Mouse (Mus musculus) megakaryocyte, embryonic 14.5 days (primary cell): Measurements from ENCODE around the gene Men1. TPM values are rescaled to one million over a fixed set of nuclear protein-coding genes. Genes with fewer than 3 reads are reported as not detected.

Source experiments
- H3K27me3 ChIP-seq: replicated peaks from 2 replicates; pipeline ENCODE3; 2012; ENCODE audit warnings: inconsistent platforms
- H3K36me3 ChIP-seq: replicated peaks from 2 replicates; pipeline ENCODE3; 2012; ENCODE audit warnings: low read length, inconsistent platforms, mixed read lengths
- H3K4me1 ChIP-seq: 2 replicates; pipeline ENCODE4 v1.6.1; 2012; ENCODE audit warnings: inconsistent platforms
- H3K4me3 ChIP-seq: replicated peaks from 2 replicates; pipeline ENCODE3; 2012; ENCODE audit warnings: moderate library complexity, mild to moderate bottlenecking, inconsistent platforms
- H3K9me3 ChIP-seq: 2 replicates; pipeline ENCODE4 v1.6.1; 2012; ENCODE audit warnings: inconsistent platforms
- FLI1 ChIP-seq: IDR thresholded peaks from 2 replicates; pipeline ENCODE4 v1.6.1; 2012; ENCODE audit warnings: low read length, inconsistent platforms, mixed read lengths
- GATA1 ChIP-seq: IDR thresholded peaks from 3 replicates; pipeline ENCODE4 v1.6.1; 2012; ENCODE audit warnings: mixed read lengths, low read length, inconsistent platforms, borderline replicate concordance
- polyA plus RNA-seq: library from polyadenylated mRNA; stranded (reverse); fragments of >175 nt; gene quantifications from 2 replicates; pipeline ENCODE4 v1.2.3, GENCODE M21; 2012; ENCODE audit warnings: low replicate concordance; ENCODE audit not compliant: insufficient read depth

Gene Men1
- polyA plus RNA-seq, 1 experiment: 70.2 TPM

- H3K4me3 ChIP-seq: no peak overlapping the region
- H3K27me3 ChIP-seq: peaks cover 48% of the 10 kb centered on the region
- peaks cover 82% of the 10 kb centered on the region for H3K4me1 ChIP-seq
- TF ChIP-seq GATA1: no peak
- no peak for TF ChIP-seq FLI1
- H3K9me3 ChIP-seq: no peaks in the 10 kb centered on the region
- peaks cover 35% of the 10 kb centered on the region for H3K36me3 ChIP-seq
Measured at GRCm38 (mm10) chr19:6386234-6386633, 51.5 kb downstream of the Men1 start.

- Histone ChIP-seq H3K27me3 (peaks cover 49% of the 10 kb centered on the region), H3K9me3 (no peaks in the 10 kb centered on the region), H3K4me1 (peaks cover 81% of the 10 kb centered on the region), H3K36me3 (peaks cover 45% of the 10 kb centered on the region), H3K4me3 (no peak overlapping the region)
- TF ChIP-seq GATA1: no peak
- TF ChIP-seq FLI1: no peak
Measured at GRCm38 (mm10) chr19:6388006-6388405, 53.2 kb downstream of the Men1 start.

GRCm38 (mm10) chr19:6389803-6390202, 55.0 kb downstream of the Men1 start:
- TF ChIP-seq GATA1: no peak
- TF ChIP-seq FLI1: no peak
- H3K4me3 ChIP-seq: peak overlapping the region; percentile 85

GRCm38 (mm10) chr19:6390251-6390650, 55.5 kb downstream of the Men1 start:
- Histone ChIP-seq H3K36me3 (peaks cover 52% of the 10 kb centered on the region), H3K27me3 (peaks cover 49% of the 10 kb centered on the region), H3K4me1 (peaks cover 65% of the 10 kb centered on the region), H3K4me3 (no peak overlapping the region), H3K9me3 (no peaks in the 10 kb centered on the region)
- TF ChIP-seq GATA1 (no peak), FLI1 (no peak)

More at GRCm38 (mm10) chr19:6389803-6390202, 55.0 kb downstream of the Men1 start:
- H3K4me1 ChIP-seq: peaks cover 70% of the 10 kb centered on the region
- peaks cover 49% of the 10 kb centered on the region for H3K27me3 ChIP-seq
- H3K9me3 ChIP-seq: no peaks in the 10 kb centered on the region
- peaks cover 52% of the 10 kb centered on the region for H3K36me3 ChIP-seq

Other genes starting within 250 kb of the Men1 start
- gene Cdca5, start 250.0 kb upstream of the Men1 start, polyA plus RNA-seq: 2.6 TPM in 1 of 2 replicates, not detected in the other
- 1.5 and 3.1 TPM in 2 replicates for gene AC131692.1, start 240.6 kb upstream of the Men1 start, polyA plus RNA-seq
- 0.30 TPM in 1 of 2 replicates, not detected in the other for gene Naaladl1, start 229.2 kb upstream of the Men1 start, polyA plus RNA-seq
- 66.7 and 124 TPM in 2 replicates for gene Sac3d1, start 216.3 kb upstream of the Men1 start, polyA plus RNA-seq
- gene Snx15, start 206.7 kb upstream of the Men1 start, polyA plus RNA-seq: 138 and 337 TPM in 2 replicates
- 1.7 and 3.7 TPM in 2 replicates for gene Batf2, start 194.0 kb upstream of the Men1 start, polyA plus RNA-seq
- 46.0 and 68.7 TPM in 2 replicates for gene Arl2, start 193.4 kb upstream of the Men1 start, polyA plus RNA-seq
- gene Majin, start 150.6 kb upstream of the Men1 start, polyA plus RNA-seq: not detected in 2 replicates
- not detected in 2 replicates for gene Gpha2, start 108.6 kb upstream of the Men1 start, polyA plus RNA-seq
- gene Ppp2r5b, start 99.1 kb upstream of the Men1 start, polyA plus RNA-seq: 26.0 and 29.6 TPM in 2 replicates
- 34.7 and 62.6 TPM in 2 replicates for gene Atg2a, start 93.3 kb upstream of the Men1 start, polyA plus RNA-seq
- gene Ehd1, start 58.3 kb upstream of the Men1 start, polyA plus RNA-seq: 474 and 728 TPM in 2 replicates
- gene Cdc42bpg, start 28.5 kb upstream of the Men1 start, polyA plus RNA-seq: 4.8 and 6.6 TPM in 2 replicates
- gene Map4k2, start 6.2 kb downstream of the Men1 start, polyA plus RNA-seq: 9.3 and 21.8 TPM in 2 replicates
- 1,025 and 2,643 TPM in 2 replicates for gene Sf1, start 28.7 kb downstream of the Men1 start, polyA plus RNA-seq
- 3.6 TPM in 1 of 2 replicates, not detected in the other for gene Pygm, start 49.4 kb downstream of the Men1 start, polyA plus RNA-seq
- gene Rasgrp2, start 64.4 kb downstream of the Men1 start, polyA plus RNA-seq: 458 and 696 TPM in 2 replicates
- gene Nrxn2, start 83.8 kb downstream of the Men1 start, polyA plus RNA-seq: 0.62 and 1.5 TPM in 2 replicates
- not detected in 2 replicates for gene Slc22a12, start 208.1 kb downstream of the Men1 start, polyA plus RNA-seq